Mouse (Mus musculus) embryonic fibroblast, embryonic 13.5 days (primary cell): ENCODE data around the gene Itpr1.

Experiments
- CTCF ChIP-seq: IDR thresholded peaks from 2 replicates; pipeline ENCODE4 v1.5.1; 2011; ENCODE audit warnings: mild to moderate bottlenecking, control low read depth, low read length, moderate library complexity, borderline replicate concordance; ENCODE audit not compliant: insufficient read depth
- POLR2A ChIP-seq: IDR thresholded peaks from 2 replicates; pipeline ENCODE4 v1.6.1; 2011; ENCODE audit warnings: low read depth, mild to moderate bottlenecking, control low read depth, low read length, moderate library complexity

DNA sequence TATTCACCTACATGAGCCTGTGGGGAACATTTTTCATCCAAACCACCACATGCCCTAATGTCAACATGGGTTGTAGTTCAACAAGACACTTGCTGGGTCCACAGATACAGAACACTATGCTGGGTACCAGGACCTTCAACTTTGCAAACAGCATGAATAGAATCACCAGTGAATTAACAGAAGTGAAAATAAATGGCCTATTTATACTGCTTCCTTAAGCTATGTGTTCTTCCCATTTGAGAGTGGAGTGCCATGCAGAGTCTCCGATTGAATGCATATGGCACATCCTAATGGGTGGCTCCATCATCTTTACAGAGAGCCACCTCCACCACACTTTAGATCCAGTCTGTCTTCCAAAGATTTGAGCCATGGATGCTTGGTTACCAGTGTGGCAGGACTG lies 22.2 kb upstream of the Itpr1 start:
- no peak for TF ChIP-seq POLR2A
- TF ChIP-seq CTCF = no peak
